Mouse (Mus musculus) cerebellum, adult 2 months (tissue): ENCODE results near the gene Tmem69. TPM values are rescaled to one million over a fixed set of nuclear protein-coding genes. Genes with fewer than 3 reads are reported as not detected.
A peak's percentile ranks its signal among the peaks of the same experiment; 100 is the strongest.

Source experiments
- DNase-seq, 2 experiments: peaks; one replicate each; pipeline ENCODE4 v3.0.0; 2021
- H3K27ac ChIP-seq: fragments of 200-500 bp; 2 replicates; pipeline ENCODE4 v1.5.1; 2012; ENCODE audit warnings: low read length, control low read depth, inconsistent platforms; ENCODE audit not compliant: insufficient read depth
- H3K27me3 ChIP-seq: fragments of 200-500 bp; 2 replicates; pipeline ENCODE4 v1.6.1; 2012; ENCODE audit warnings: inconsistent platforms, mild to moderate bottlenecking, low read length, moderate library complexity; ENCODE audit not compliant: control insufficient read depth, insufficient read depth
- H3K4me1 ChIP-seq: fragments of 200-500 bp; 2 replicates; pipeline ENCODE4 v1.6.1; 2011; ENCODE audit warnings: low read length; ENCODE audit not compliant: control insufficient read depth, insufficient read depth
- H3K4me3 ChIP-seq: fragments of 200-500 bp; replicated peaks from 2 replicates; pipeline ENCODE3; 2011; ENCODE audit warnings: mild to moderate bottlenecking, low read depth, low read length, control low read depth; ENCODE audit not compliant: insufficient read depth
- CTCF ChIP-seq: fragments of 200-500 bp; IDR thresholded peaks from 2 replicates; pipeline ENCODE4 v1.5.1; 2011; ENCODE audit warnings: low read depth, mild to moderate bottlenecking, control low read depth, low read length, moderate library complexity, borderline replicate concordance; ENCODE audit not compliant: insufficient read depth
- POLR2A ChIP-seq: fragments of 200-500 bp; IDR thresholded peaks from 2 replicates; pipeline ENCODE4 v1.6.1; 2011; ENCODE audit warnings: low read length, control low read depth, borderline replicate concordance; ENCODE audit not compliant: insufficient read depth
- WGBS: fragments of 180-500 bp; shearing (Covaris S2); methylation state at CpG from one replicate; pipeline ENCODE4 v1.1.7; 2018; 5-methylcytosine and 5-hydroxymethylcytosine counted together
- polyA plus RNA-seq: library from polyadenylated mRNA; depleted of rRNA; stranded (reverse); fragments of >200 nt; gene quantifications from 2 replicates; pipeline ENCODE4 v1.2.3, GENCODE M21; 2012; rRNA removed

Tmem69 gene
- polyA plus RNA-seq: 8.6 and 10.5 TPM in 2 replicates

- WGBS: 3% methylated on average over 23 of the region's 23 CpGs
- DNase-seq: peak; percentile 82 to 83
- H3K4me1 ChIP-seq: no peaks in the 10 kb centered on the region
- no peaks in the 10 kb centered on the region for H3K27me3 ChIP-seq
- H3K4me3 ChIP-seq: peak within 1 kb of the TSS; percentile 91
- TF ChIP-seq CTCF: no peak
- peak; percentile 64; the same call in 1 of the 2 replicates for TF ChIP-seq POLR2A
- H3K27ac ChIP-seq: peak within 1 kb of the TSS; percentile 88
Measured at GRCm38 (mm10) chr4:116555413-116556300, at the start of gene Tmem69. Tmem69 (minus strand) TSS chr4:116555936.

GRCm38 (mm10) chr4:116596978-116597881, 41.5 kb upstream of the Tmem69 start:
- WGBS: under 1% methylated on average over 50 of the region's 50 CpGs
- Histone ChIP-seq H3K4me3 (peak overlapping the region; percentile 90), H3K4me1 (peaks cover 4% of the 10 kb centered on the region; the same call in 1 of the 2 replicates), H3K27ac (peak overlapping the region; percentile 67), H3K27me3 (no peaks in the 10 kb centered on the region)
- peak; percentile 87 for TF ChIP-seq POLR2A
- no peak for TF ChIP-seq CTCF
- DNase-seq: peak; percentile 95 to 96

DNA sequence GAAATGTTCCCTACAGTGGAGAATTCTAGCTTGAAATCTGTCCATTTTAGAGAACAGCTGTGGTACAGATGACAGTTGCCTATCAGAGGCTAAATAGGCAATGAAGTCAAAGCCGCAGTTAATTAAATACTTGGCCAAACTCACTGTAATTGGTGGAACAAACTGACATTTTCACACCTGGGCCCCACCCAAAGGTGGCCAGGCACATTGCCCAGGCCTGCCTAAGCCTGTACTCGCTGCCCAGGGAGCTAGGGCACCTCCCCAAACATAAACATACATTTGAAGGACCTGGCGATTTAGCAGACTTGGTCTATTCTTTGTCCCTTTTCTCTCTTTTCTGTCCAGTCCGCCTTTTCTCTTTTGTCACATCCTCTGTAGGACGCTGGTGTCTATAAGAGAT, 40.6 kb upstream of the Tmem69 start, which contains the start of gene Ccdc17:
Ccdc17 (plus strand) TSS at position 276 of the 400 bp plus-strand sequence.
- peak; percentile 27 to 35 for DNase-seq
- 10% methylated on average over 5 of the region's 5 CpGs for WGBS
- no peak for TF ChIP-seq CTCF
- no peak for TF ChIP-seq POLR2A
- Histone ChIP-seq H3K27me3 (no peaks in the 10 kb centered on the region), H3K27ac (peak within 1 kb of the TSS; percentile 61), H3K4me3 (peak within 1 kb of the TSS; percentile 90), H3K4me1 (peaks cover 4% of the 10 kb centered on the region; the same call in 1 of the 2 replicates)

- WGBS: 84% methylated on average over 8 of the region's 8 CpGs
- H3K27ac ChIP-seq: no peak overlapping the region
- no peak overlapping the region for H3K4me3 ChIP-seq
- TF ChIP-seq POLR2A (no peak), CTCF (no peak)
- DNase-seq: no peak
- H3K27me3 ChIP-seq: no peaks in the 10 kb centered on the region
- H3K4me1 ChIP-seq: peaks cover 4% of the 10 kb centered on the region; the same call in 1 of the 2 replicates
Measured at GRCm38 (mm10) chr4:116595793-116596192, 40.1 kb upstream of the Tmem69 start.

GRCm38 (mm10) chr4:116558151-116558882, 2.6 kb upstream of the Tmem69 start:
- DNase-seq: no peak
- H3K27ac ChIP-seq: no peak overlapping the region
- H3K27me3 ChIP-seq: no peaks in the 10 kb centered on the region
- no peaks in the 10 kb centered on the region for H3K4me1 ChIP-seq
- H3K4me3 ChIP-seq: peak overlapping the region; percentile 80
- TF ChIP-seq CTCF (no peak), POLR2A (no peak)
- 4% methylated on average over 15 of the region's 15 CpGs for WGBS

DNA sequence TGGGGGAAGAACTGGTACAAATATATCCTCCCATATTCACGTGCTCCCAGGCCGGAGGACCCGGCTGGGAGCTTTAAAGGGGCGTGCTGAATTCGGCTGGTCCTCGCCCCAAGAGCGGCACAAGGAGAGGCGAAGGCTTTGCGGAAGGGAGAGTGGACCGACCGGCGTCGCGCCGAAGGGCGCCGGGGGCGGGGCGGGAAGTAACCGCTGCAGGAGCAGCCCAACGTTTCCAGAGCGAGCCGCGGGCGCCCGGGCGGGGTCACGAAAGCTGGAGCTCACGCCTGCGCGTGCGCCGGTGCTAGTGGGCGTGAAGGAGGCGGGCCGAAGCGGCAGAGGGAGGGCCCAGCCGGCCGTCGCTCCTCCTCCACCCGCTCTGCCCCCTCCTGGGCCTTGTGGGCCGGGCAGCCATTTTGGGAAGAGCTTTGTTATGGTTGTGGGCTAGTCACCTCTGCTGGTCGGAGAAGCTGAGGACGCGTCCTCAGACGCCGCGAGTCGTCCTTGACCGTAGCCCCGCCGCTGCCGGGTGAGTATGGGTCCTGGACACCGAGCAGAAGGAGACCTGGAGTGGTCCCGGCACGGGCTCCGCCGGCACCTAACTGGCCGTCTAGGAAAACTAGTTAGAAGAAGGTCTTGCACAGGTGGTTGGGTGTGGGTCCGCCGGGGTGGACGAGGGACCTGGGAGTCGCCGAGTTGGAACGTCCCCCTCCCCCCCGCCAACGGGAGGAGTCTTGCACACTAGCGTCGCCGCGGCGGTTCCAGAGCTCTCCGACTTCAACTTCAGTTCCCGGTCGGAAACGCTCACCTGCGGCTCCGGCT, 1.8 kb upstream of the Tmem69 start, which contains the start of gene Gpbp1l1:
Gpbp1l1 (plus strand) TSS at position 353 of the 816 bp plus-strand sequence.
- peak; percentile 98 for DNase-seq
- Histone ChIP-seq H3K27me3 (no peaks in the 10 kb centered on the region), H3K4me1 (no peaks in the 10 kb centered on the region), H3K4me3 (peak within 1 kb of the TSS; percentile 80), H3K27ac (peak within 1 kb of the TSS; percentile 78)
- TF ChIP-seq POLR2A: peak; percentile 79; the same call in 1 of the 2 replicates
- no peak for TF ChIP-seq CTCF
- under 1% methylated on average over 78 of the region's 78 CpGs for WGBS
